Mouse (Mus musculus): ENCODE measurements around the gene Kcnj3. TPM values are rescaled to one million over a fixed set of nuclear protein-coding genes. Genes with fewer than 3 reads are reported as not detected.

Gene Kcnj3
- polyA plus RNA-seq, 2 experiments, result 0.45 to 0.48 TPM

DNA sequence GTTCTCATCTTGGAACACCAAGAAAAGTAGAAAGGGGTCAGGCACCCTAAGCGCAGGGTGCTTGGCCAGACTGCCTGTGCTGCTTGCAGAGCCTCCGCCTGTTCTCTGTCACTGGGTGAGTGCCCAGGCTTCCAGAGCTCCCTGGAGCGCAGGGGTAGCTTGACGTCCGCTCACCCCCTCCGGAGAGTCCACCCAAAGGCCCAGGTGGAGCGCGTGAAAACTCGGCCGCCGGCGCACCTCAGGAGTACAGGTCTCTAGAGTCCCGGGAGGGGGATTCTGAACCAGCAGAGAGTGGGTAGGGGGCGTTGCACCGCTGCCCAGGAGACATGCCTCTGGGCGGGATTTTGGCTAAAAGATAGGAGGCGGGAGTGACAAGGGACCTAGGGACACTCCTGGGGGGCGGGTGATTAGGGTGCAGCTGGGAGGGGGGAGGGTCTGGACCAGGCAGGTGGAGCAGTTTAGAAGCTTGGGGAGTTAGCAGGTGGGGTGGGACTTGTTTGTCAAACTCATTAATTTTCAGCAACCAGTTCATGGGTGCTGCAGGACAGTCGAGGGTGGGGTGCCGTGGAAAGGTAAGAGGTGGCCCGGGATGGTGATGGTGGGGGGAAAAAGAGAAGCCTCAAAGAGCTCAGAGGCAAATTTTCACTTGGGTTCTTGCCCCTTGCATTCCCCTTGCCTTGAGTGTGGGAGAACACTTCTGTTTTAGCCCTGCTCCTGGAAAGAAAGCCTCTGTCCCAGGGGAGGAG lies 664 bp downstream of the Kcnj3 start:
- H3K27ac ChIP-seq (replicated peaks; ENCODE audit: low read depth, low read length), result no peak overlapping the region
- H3K4me2 ChIP-seq (replicated peaks; ENCODE audit: low read depth, low read length, severe bottlenecking), result peak overlapping the region; percentile 86
- ATAC-seq (ENCODE audit: low FRiP score, low read depth), result 0 out of 2 replicates have a peak, but pooled peaks have one; percentile 16
- H3K9ac ChIP-seq (ENCODE audit: low read depth, low read length, severe bottlenecking), result peak overlapping the region; percentile 43
- peaks cover 20% of the 10 kb centered on the region for H3K4me1 ChIP-seq (ENCODE audit: control insufficient read depth, insufficient read depth, low read length)
- peaks cover 34% of the 10 kb centered on the region for H3K27me3 ChIP-seq (ENCODE audit: control insufficient read depth, insufficient read depth, low read length)
- DNase-seq (ENCODE audit: low spot score), result no peak
- 1% methylated on average over 21 of the region's 21 CpGs for WGBS
- peak overlapping the region; percentile 45 for H3K4me3 ChIP-seq (replicated peaks; ENCODE audit: low read length)
- TF ChIP-seq POLR2A (IDR thresholded peaks at IDR 0.05; ENCODE audit: borderline replicate concordance, extremely low read depth, insufficient read depth, insufficient read length), result no peak
- no peaks in the 10 kb centered on the region for H3K36me3 ChIP-seq (ENCODE audit: control insufficient read depth, insufficient read depth, low read length)
- H3K9me3 ChIP-seq (ENCODE audit: control insufficient read depth, low read length), result no peaks in the 10 kb centered on the region

DNA sequence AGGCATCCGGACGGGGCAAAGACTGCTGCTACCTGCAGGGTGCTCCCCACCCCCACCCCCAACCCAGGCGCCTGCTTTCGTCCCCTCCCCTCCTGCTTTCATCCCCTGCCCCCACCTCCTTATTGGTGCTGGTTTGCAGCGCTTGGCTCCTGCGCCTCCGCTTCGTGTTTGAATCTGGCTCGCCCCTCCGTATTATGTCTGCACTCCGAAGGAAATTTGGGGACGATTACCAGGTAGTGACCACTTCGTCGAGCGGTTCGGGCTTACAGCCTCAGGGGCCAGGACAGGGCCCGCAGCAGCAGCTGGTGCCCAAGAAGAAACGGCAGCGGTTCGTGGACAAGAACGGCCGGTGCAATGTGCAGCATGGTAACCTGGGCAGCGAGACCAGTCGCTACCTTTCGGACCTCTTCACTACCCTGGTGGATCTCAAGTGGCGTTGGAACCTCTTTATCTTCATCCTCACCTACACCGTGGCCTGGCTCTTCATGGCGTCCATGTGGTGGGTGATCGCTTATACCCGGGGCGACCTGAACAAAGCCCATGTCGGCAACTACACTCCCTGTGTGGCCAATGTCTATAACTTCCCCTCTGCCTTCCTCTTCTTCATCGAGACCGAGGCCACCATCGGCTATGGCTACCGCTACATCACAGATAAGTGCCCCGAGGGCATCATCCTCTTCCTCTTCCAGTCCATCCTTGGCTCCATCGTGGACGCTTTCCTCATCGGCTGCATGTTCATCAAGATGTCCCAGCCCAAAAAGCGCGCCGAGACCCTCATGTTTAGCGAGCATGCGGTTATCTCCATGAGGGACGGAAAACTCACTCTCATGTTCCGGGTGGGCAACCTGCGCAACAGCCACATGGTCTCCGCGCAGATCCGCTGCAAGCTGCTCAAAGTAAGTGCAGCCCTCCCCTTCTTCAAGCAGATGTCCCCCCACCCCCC lies 1.5 kb downstream of the Kcnj3 start:
- Histone ChIP-seq H3K27ac (replicated peaks; ENCODE audit: low read depth, low read length) (no peak overlapping the region), H3K36me3 (ENCODE audit: control insufficient read depth, insufficient read depth, low read length) (no peaks in the 10 kb centered on the region), H3K4me3 (replicated peaks; ENCODE audit: low read length) (peak overlapping the region; percentile 45), H3K4me2 (replicated peaks; ENCODE audit: low read depth, low read length, severe bottlenecking) (peak overlapping the region; percentile 86), H3K4me1 (ENCODE audit: control insufficient read depth, insufficient read depth, low read length) (peaks cover 20% of the 10 kb centered on the region), H3K27me3 (ENCODE audit: control insufficient read depth, insufficient read depth, low read length) (peaks cover 34% of the 10 kb centered on the region), H3K9me3 (ENCODE audit: control insufficient read depth, low read length) (no peaks in the 10 kb centered on the region), H3K9ac (ENCODE audit: low read depth, low read length, severe bottlenecking) (peak overlapping the region; percentile 43)
- 2% methylated on average over 49 of the region's 51 CpGs for WGBS
- ATAC-seq (ENCODE audit: low FRiP score, low read depth), result 0 out of 2 replicates have a peak, but pooled peaks have one; percentile 23
- DNase-seq (ENCODE audit: low spot score), result no peak
- TF ChIP-seq POLR2A (IDR thresholded peaks at IDR 0.05; ENCODE audit: borderline replicate concordance, extremely low read depth, insufficient read depth, insufficient read length), result no peak

DNA sequence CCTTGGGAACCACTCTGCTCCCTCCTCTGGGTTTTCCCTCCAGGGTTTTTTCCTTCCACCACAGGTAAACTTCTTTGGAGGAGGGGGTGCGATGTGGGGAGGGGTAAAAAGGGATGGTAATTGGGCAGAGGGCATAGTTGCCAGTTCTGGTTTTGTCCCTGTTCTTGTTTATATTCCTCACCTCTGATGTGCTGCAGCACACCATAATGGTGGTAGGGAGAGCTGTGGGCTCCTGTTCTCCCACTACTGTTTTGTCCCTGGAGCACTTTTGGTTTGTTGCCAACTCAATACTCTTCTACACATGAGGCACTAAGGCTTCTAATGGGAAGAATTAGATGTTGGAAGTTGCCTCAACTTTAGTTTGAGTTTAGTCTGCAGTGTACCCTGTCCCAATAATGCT lies 2.2 kb downstream of the Kcnj3 start:
- H3K9me3 ChIP-seq (ENCODE audit: control insufficient read depth, low read length), result no peaks in the 10 kb centered on the region
- no peak for TF ChIP-seq POLR2A (IDR thresholded peaks at IDR 0.05; ENCODE audit: borderline replicate concordance, extremely low read depth, insufficient read depth, insufficient read length)
- no peaks in the 10 kb centered on the region for H3K36me3 ChIP-seq (ENCODE audit: control insufficient read depth, insufficient read depth, low read length)
- H3K4me3 ChIP-seq (replicated peaks; ENCODE audit: low read length), result peak overlapping the region; percentile 45
- no peak overlapping the region for H3K27ac ChIP-seq (replicated peaks; ENCODE audit: low read depth, low read length)
- peaks cover 34% of the 10 kb centered on the region for H3K27me3 ChIP-seq (ENCODE audit: control insufficient read depth, insufficient read depth, low read length)
- peaks cover 20% of the 10 kb centered on the region for H3K4me1 ChIP-seq (ENCODE audit: control insufficient read depth, insufficient read depth, low read length)
- no peak for ATAC-seq (ENCODE audit: low FRiP score, low read depth)
- H3K4me2 ChIP-seq (replicated peaks; ENCODE audit: low read depth, low read length, severe bottlenecking), result peak overlapping the region; percentile 86
- DNase-seq (ENCODE audit: low spot score), result no peak
- 8% methylated on average over 1 of the region's 1 CpGs for WGBS
- no peak overlapping the region for H3K9ac ChIP-seq (ENCODE audit: low read depth, low read length, severe bottlenecking)

DNA sequence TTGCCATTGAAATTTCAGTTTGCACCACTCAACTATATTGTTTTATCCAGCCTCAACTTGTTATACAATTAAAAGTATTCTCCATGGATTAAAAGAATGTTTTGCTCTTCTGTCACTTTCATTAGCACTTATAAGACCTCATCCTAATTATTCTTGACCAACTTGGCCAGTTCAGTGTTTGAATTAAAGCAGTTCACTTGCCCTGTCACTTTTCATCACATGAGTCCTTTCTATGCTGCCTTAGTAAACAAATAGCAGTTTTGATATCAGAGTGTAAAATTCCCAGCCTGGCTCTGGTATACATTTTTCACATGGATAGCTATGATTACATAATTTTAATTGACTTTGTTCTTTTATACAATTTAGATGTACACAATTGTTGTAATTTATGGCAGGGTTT lies 3.4 kb downstream of the Kcnj3 start:
- H3K4me1 ChIP-seq (ENCODE audit: control insufficient read depth, insufficient read depth, low read length), result peaks cover 20% of the 10 kb centered on the region
- ATAC-seq (ENCODE audit: low FRiP score, low read depth) (no peak), DNase-seq (ENCODE audit: low spot score) (no peak)
- peaks cover 33% of the 10 kb centered on the region for H3K27me3 ChIP-seq (ENCODE audit: control insufficient read depth, insufficient read depth, low read length)
- no peak overlapping the region for H3K27ac ChIP-seq (replicated peaks; ENCODE audit: low read depth, low read length)
- H3K4me3 ChIP-seq (replicated peaks; ENCODE audit: low read length), result no peak overlapping the region
- no peaks in the 10 kb centered on the region for H3K9me3 ChIP-seq (ENCODE audit: control insufficient read depth, low read length)
- H3K36me3 ChIP-seq (ENCODE audit: control insufficient read depth, insufficient read depth, low read length), result no peaks in the 10 kb centered on the region
- no peak overlapping the region for H3K9ac ChIP-seq (ENCODE audit: low read depth, low read length, severe bottlenecking)
- no peak overlapping the region for H3K4me2 ChIP-seq (replicated peaks; ENCODE audit: low read depth, low read length, severe bottlenecking)
- TF ChIP-seq POLR2A (IDR thresholded peaks at IDR 0.05; ENCODE audit: borderline replicate concordance, extremely low read depth, insufficient read depth, insufficient read length), result no peak

DNA sequence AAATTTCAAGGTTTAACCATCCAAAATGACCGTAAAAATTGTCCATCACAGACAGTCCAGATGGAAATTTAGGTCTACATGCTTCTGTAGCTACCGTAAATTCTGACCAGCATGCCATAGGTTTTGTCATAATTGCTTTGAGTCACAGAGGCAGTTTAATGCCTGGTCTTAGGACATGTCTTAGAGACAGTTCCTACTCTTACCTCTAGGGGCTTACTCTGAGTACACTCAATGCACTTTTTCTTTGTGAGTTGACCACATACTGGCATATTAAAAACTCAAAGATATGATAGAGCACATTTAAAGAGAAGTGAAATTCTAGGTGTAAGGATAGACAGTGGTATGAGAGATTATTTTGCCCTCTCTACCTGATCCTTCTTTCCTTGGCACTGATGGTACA lies 6.2 kb downstream of the Kcnj3 start:
- Histone ChIP-seq H3K4me3 (replicated peaks; ENCODE audit: low read length) (no peak overlapping the region), H3K36me3 (ENCODE audit: control insufficient read depth, insufficient read depth, low read length) (no peaks in the 10 kb centered on the region), H3K4me1 (ENCODE audit: control insufficient read depth, insufficient read depth, low read length) (peaks cover 5% of the 10 kb centered on the region; the same call in 1 of the 2 replicates), H3K9me3 (ENCODE audit: control insufficient read depth, low read length) (no peaks in the 10 kb centered on the region), H3K4me2 (replicated peaks; ENCODE audit: low read depth, low read length, severe bottlenecking) (no peak overlapping the region), H3K9ac (ENCODE audit: low read depth, low read length, severe bottlenecking) (no peak overlapping the region), H3K27me3 (ENCODE audit: control insufficient read depth, insufficient read depth, low read length) (peaks cover 12% of the 10 kb centered on the region), H3K27ac (replicated peaks; ENCODE audit: low read depth, low read length) (no peak overlapping the region)
- TF ChIP-seq POLR2A (IDR thresholded peaks at IDR 0.05; ENCODE audit: borderline replicate concordance, extremely low read depth, insufficient read depth, insufficient read length), result no peak
- no peak for ATAC-seq (ENCODE audit: low FRiP score, low read depth)
- DNase-seq (ENCODE audit: low spot score), result no peak
- 78% methylated on average over 2 of the region's 2 CpGs for WGBS

All from limb, embryonic 14.5 days (tissue).